Mouse (Mus musculus): ENCODE results near the gene Olfr776. TPM values are rescaled to one million over a fixed set of nuclear protein-coding genes. Genes with fewer than 3 reads are reported as not detected.
"Not testable (repeated sequence)": the region's sequence is repeated elsewhere in the genome, so short reads cannot be mapped to it uniquely, and the experiment has no call there.

Olfr776 gene
- polyA plus RNA-seq (2012; ENCODE audit: insufficient read depth, low replicate concordance), result not detected in 2 replicates

DNA sequence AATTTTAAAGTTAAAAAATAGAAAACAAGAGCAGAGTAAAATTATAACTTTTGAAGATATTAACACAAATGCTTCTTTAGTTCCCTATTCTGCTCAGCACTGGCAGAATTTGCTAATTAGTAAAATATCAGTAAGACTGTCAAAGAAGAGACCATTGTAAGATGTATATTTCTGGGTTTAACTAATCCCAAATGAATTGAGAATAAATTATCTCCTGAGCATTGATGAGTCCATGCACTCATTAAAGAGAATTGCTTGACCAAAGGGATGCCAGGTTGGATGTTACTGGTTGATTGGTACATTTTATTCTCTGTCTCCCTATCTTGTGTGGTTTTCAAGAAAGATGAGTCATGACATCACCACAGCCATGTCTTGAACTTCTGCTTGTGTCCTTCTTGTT lies at the start of gene Olfr776:
TSS of gene Olfr776 (plus strand) at position 301 of the 400 bp plus-strand sequence.
- H3K27me3 ChIP-seq (replicated peaks), result no peaks in the 10 kb centered on the region
- H3K4me3 ChIP-seq (replicated peaks), result no peak within 1 kb of the TSS
- H3K36me3 ChIP-seq (replicated peaks; ENCODE audit: low read length), result no peaks in the 10 kb centered on the region
- H3K9me3 ChIP-seq, result no peaks in the 10 kb centered on the region
- TF ChIP-seq FLI1 (IDR thresholded peaks at IDR 0.05; ENCODE audit: low read length) (no peak), GATA1 (IDR thresholded peaks at IDR 0.05; ENCODE audit: borderline replicate concordance, low read length) (no peak)
- no peaks in the 10 kb centered on the region for H3K4me1 ChIP-seq

DNA sequence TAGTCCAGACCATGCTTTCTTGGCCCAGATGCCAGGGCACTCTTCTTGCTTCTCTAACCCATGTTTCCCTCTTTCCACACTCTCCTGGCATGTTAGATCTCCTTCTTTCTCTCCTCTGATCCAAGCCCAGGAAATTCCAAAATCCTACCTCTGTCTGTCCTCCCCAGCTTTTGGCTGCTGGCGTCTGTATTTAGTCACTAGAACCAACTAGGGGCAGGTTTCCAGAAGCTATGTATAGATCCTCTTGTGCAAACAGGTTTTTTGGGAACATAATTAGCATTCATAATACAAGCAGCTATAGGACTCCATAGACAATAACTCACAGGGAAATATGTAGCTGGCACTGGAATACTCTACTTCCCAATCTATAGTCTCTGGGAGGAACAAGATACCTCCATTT lies 28.2 kb upstream of the Olfr776 start:
- H3K4me1 ChIP-seq, result no peaks in the 10 kb centered on the region
- H3K4me3 ChIP-seq (replicated peaks), result no peak overlapping the region
- no peaks in the 10 kb centered on the region for H3K36me3 ChIP-seq (replicated peaks; ENCODE audit: low read length)
- TF ChIP-seq FLI1 (IDR thresholded peaks at IDR 0.05; ENCODE audit: low read length) (no peak), GATA1 (IDR thresholded peaks at IDR 0.05; ENCODE audit: borderline replicate concordance, low read length) (no peak)
- H3K27me3 ChIP-seq (replicated peaks), result no peaks in the 10 kb centered on the region
- H3K9me3 ChIP-seq, result peaks cover 30% of the 10 kb centered on the region

DNA sequence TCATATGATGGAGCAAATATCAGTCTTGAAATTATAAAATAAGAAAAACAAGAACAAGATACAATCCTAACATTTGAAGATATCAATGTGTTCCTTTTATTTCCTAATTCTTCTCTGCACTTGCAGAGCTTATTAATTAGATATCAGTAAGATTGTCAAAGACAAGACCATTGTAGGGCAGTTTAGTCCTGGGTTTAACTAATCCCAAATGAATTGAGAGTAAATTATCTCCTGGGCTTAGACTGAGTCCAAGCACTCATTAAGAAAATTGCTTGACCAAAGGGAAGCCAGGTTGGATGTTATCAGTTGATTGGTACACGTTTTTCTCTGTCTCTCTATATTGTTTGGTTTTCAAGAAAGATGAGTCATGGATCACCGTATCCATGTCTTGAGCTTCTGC lies 23.0 kb upstream of the Olfr776 start, which contains the start of gene Olfr774:
TSS of gene Olfr774 (plus strand) at position 301 of the 400 bp plus-strand sequence.
- Histone ChIP-seq H3K36me3 (replicated peaks; ENCODE audit: low read length) (no peaks in the 10 kb centered on the region), H3K27me3 (replicated peaks) (no peaks in the 10 kb centered on the region), H3K4me3 (replicated peaks) (no peak within 1 kb of the TSS), H3K9me3 (peaks cover 15% of the 10 kb centered on the region; the same call in 1 of the 2 replicates), H3K4me1 (no peaks in the 10 kb centered on the region)
- TF ChIP-seq GATA1 (IDR thresholded peaks at IDR 0.05; ENCODE audit: borderline replicate concordance, low read length) (no peak), FLI1 (IDR thresholded peaks at IDR 0.05; ENCODE audit: low read length) (no peak)

DNA sequence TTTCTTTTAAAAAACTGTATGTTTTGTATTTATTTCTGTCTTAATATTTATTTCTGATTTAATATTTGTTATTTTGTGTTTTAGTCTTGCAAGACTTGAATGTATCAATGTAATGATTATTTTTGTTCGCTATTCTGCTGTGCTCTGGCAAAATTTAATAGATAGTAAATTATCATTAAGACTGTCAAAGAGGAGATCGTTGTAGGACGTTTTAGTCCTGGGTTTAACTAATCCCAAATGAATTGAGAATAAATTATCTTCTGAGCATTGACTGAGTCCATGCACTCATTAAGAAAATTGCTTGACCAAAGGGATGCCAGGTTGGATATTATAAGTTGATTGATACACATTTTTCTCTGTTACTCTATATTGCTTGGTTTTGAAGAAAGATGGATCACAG lies 10.8 kb upstream of the Olfr776 start, which contains the start of gene Olfr775:
TSS of gene Olfr775 (plus strand) at position 301 of the 400 bp plus-strand sequence.
- no peak for TF ChIP-seq GATA1 (IDR thresholded peaks at IDR 0.05; ENCODE audit: borderline replicate concordance, low read length)
- TF ChIP-seq FLI1 (IDR thresholded peaks at IDR 0.05; ENCODE audit: low read length), result no peak
- Histone ChIP-seq H3K4me3 (replicated peaks) (no peak within 1 kb of the TSS), H3K9me3 (no peaks in the 10 kb centered on the region), H3K36me3 (replicated peaks; ENCODE audit: low read length) (no peaks in the 10 kb centered on the region), H3K27me3 (replicated peaks) (no peaks in the 10 kb centered on the region), H3K4me1 (no peaks in the 10 kb centered on the region)

DNA sequence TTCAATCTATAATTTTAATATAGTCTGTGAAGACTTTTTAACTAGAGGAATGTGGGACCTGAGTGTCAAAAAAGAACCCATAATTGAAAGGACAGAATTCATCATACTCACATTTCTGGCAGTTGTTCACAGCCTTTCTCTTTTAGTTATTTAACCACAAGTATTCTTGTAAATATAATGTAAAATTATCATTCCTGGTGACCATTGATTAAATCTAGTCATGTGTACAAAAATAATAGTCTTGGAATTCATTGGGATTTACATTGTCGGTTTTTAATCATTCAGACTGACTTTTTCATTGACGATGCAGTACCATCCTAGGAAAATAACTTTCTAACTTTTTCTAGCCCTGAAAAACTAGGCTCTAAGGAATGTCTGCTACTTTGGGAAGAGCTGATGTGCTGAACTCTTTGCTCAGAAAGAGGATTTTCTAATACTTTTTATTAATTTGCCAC lies 12.2 kb downstream of the Olfr776 start, which contains the start of gene Olfr777:
TSS of gene Olfr777 (minus strand) at position 405 of the 455 bp plus-strand sequence.
- H3K36me3 ChIP-seq (replicated peaks; ENCODE audit: low read length), result no peaks in the 10 kb centered on the region
- TF ChIP-seq FLI1 (IDR thresholded peaks at IDR 0.05; ENCODE audit: low read length) (no peak), GATA1 (IDR thresholded peaks at IDR 0.05; ENCODE audit: borderline replicate concordance, low read length) (no peak)
- H3K4me3 ChIP-seq (replicated peaks), result no peak within 1 kb of the TSS
- no peaks in the 10 kb centered on the region for H3K27me3 ChIP-seq (replicated peaks)
- H3K4me1 ChIP-seq, result no peaks in the 10 kb centered on the region
- H3K9me3 ChIP-seq, result no peaks in the 10 kb centered on the region

DNA sequence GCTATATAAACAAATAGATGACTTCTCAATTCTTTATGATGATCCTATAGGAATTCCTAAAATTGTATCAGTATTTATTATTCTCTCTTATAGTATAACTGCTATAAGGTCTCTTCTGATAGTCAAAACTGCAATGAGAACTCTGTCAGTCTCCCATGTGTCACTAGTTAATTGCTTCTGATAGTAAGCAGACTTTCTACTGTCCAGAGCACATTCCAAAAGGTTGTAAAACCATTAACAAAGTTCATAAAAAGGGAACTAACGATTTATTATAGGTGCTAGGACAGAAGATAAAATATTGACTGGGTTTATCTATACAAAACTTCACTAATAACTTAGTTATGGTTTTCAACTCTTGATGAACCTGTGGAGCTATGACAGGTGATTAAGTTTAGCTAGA lies 54.0 kb downstream of the Olfr776 start:
- H3K9me3 ChIP-seq; H3K36me3 ChIP-seq (replicated peaks; ENCODE audit: low read length); H3K27me3 ChIP-seq (replicated peaks); H3K4me3 ChIP-seq (replicated peaks); H3K4me1 ChIP-seq: not testable (repeated sequence)

DNA sequence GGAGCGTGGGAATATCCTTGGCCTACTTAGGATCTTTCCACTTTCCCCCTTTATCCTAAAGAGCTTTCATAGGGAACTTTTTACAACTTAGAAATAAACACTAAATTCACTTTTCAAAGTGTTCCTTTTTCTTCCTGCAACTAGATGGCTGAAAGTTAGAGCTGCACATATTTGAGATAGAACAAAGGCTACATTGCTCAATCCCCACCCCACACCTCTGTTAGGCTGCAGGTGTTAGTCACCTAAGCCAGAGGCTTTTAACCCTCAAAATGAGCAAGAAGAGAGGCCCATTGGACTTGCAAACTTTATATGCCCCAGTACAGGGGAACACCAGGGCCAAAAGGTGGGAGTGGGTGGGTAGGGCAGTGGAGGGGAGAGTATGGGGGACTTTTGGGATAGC lies 54.6 kb downstream of the Olfr776 start:
- H3K27me3 ChIP-seq (replicated peaks); H3K9me3 ChIP-seq; H3K4me1 ChIP-seq; H3K36me3 ChIP-seq (replicated peaks; ENCODE audit: low read length); H3K4me3 ChIP-seq (replicated peaks): not testable (repeated sequence)

Other genes starting within 250 kb of the Olfr776 start
- not detected in 2 replicates for gene Olfr763, start 248.3 kb upstream of the Olfr776 start, polyA plus RNA-seq (2012; ENCODE audit: insufficient read depth, low replicate concordance)
- gene Olfr764-ps1, start 219.2 kb upstream of the Olfr776 start, polyA plus RNA-seq (2012; ENCODE audit: insufficient read depth, low replicate concordance), result not detected in 2 replicates
- gene Olfr765, start 209.1 kb upstream of the Olfr776 start, polyA plus RNA-seq (2012; ENCODE audit: insufficient read depth, low replicate concordance), result not detected in 2 replicates
- gene Olfr766-ps1, start 190.2 kb upstream of the Olfr776 start, polyA plus RNA-seq (2012; ENCODE audit: insufficient read depth, low replicate concordance), result not detected in 2 replicates
- not detected in 2 replicates for gene Olfr767, start 176.2 kb upstream of the Olfr776 start, polyA plus RNA-seq (2012; ENCODE audit: insufficient read depth, low replicate concordance)
- gene Olfr768, start 159.8 kb upstream of the Olfr776 start, polyA plus RNA-seq (2012; ENCODE audit: insufficient read depth, low replicate concordance), result 2.6 TPM in 1 of 2 replicates, not detected in the other
- not detected in 2 replicates for gene Olfr769, start 141.3 kb upstream of the Olfr776 start, polyA plus RNA-seq (2012; ENCODE audit: insufficient read depth, low replicate concordance)
- gene Olfr770, start 120.1 kb upstream of the Olfr776 start, polyA plus RNA-seq (2012; ENCODE audit: insufficient read depth, low replicate concordance), result not detected in 2 replicates
- gene Olfr771, start 94.4 kb upstream of the Olfr776 start, polyA plus RNA-seq (2012; ENCODE audit: insufficient read depth, low replicate concordance), result not detected in 2 replicates
- not detected in 2 replicates for gene Olfr772, start 81.2 kb upstream of the Olfr776 start, polyA plus RNA-seq (2012; ENCODE audit: insufficient read depth, low replicate concordance)
- gene Olfr773, start 71.7 kb upstream of the Olfr776 start, polyA plus RNA-seq (2012; ENCODE audit: insufficient read depth, low replicate concordance), result not detected in 2 replicates
- gene Olfr774, start 22.9 kb upstream of the Olfr776 start, polyA plus RNA-seq (2012; ENCODE audit: insufficient read depth, low replicate concordance), result not detected in 2 replicates
- not detected in 2 replicates for gene Olfr775, start 10.7 kb upstream of the Olfr776 start, polyA plus RNA-seq (2012; ENCODE audit: insufficient read depth, low replicate concordance)
- not detected in 2 replicates for gene Olfr777, start 12.4 kb downstream of the Olfr776 start, polyA plus RNA-seq (2012; ENCODE audit: insufficient read depth, low replicate concordance)
- not detected in 2 replicates for gene Olfr780, start 59.0 kb downstream of the Olfr776 start, polyA plus RNA-seq (2012; ENCODE audit: insufficient read depth, low replicate concordance)
- gene Olfr781, start 69.7 kb downstream of the Olfr776 start, polyA plus RNA-seq (2012; ENCODE audit: insufficient read depth, low replicate concordance), result not detected in 2 replicates
- gene Olfr782, start 89.7 kb downstream of the Olfr776 start, polyA plus RNA-seq (2012; ENCODE audit: insufficient read depth, low replicate concordance), result not detected in 2 replicates
- gene Olfr784, start 125.0 kb downstream of the Olfr776 start, polyA plus RNA-seq (2012; ENCODE audit: insufficient read depth, low replicate concordance), result not detected in 2 replicates
- not detected in 2 replicates for gene Olfr785, start 146.3 kb downstream of the Olfr776 start, polyA plus RNA-seq (2012; ENCODE audit: insufficient read depth, low replicate concordance)
- not detected in 2 replicates for gene Olfr786, start 168.2 kb downstream of the Olfr776 start, polyA plus RNA-seq (2012; ENCODE audit: insufficient read depth, low replicate concordance)
- gene Olfr787, start 202.7 kb downstream of the Olfr776 start, polyA plus RNA-seq (2012; ENCODE audit: insufficient read depth, low replicate concordance), result 2.0 TPM in 1 of 2 replicates, not detected in the other
- gene Olfr788, start 211.9 kb downstream of the Olfr776 start, polyA plus RNA-seq (2012; ENCODE audit: insufficient read depth, low replicate concordance), result not detected in 2 replicates
- not detected in 2 replicates for gene Olfr789, start 225.6 kb downstream of the Olfr776 start, polyA plus RNA-seq (2012; ENCODE audit: insufficient read depth, low replicate concordance)
- not detected in 2 replicates for gene Olfr790, start 239.4 kb downstream of the Olfr776 start, polyA plus RNA-seq (2012; ENCODE audit: insufficient read depth, low replicate concordance)